Mouse (Mus musculus): ENCODE measurements around the gene Gm10720. TPM values are rescaled to one million over a fixed set of nuclear protein-coding genes. Genes with fewer than 3 reads are reported as not detected.
"Not testable (repeated sequence)": the region's sequence is repeated elsewhere in the genome, so short reads cannot be mapped to it uniquely, and the experiment has no call there.

The Gm10720 gene
- polyA plus RNA-seq, 1 experiment from 2014 or later: not detected

- not testable (repeated sequence) for ATAC-seq; H3K4me3 ChIP-seq (replicated peaks); H3K27me3 ChIP-seq (replicated peaks); H3K9me3 ChIP-seq; H3K36me3 ChIP-seq; H3K9ac ChIP-seq; H3K4me2 ChIP-seq (replicated peaks); H3K4me1 ChIP-seq (replicated peaks); H3K27ac ChIP-seq
- 63% methylated on average over 14 of the region's 16 CpGs for WGBS
Observed at GRCm38 (mm10) chr9:3029276-3030000, 14.0 kb downstream of the Gm10720 start.

- not testable (repeated sequence) for H3K9ac ChIP-seq; H3K36me3 ChIP-seq; H3K27me3 ChIP-seq (replicated peaks); H3K9me3 ChIP-seq; ATAC-seq; H3K4me3 ChIP-seq (replicated peaks); H3K4me1 ChIP-seq (replicated peaks); H3K27ac ChIP-seq; H3K4me2 ChIP-seq (replicated peaks)
- 64% methylated on average over 2 of the region's 10 CpGs for WGBS
Observed at GRCm38 (mm10) chr9:3030677-3031318, 15.3 kb downstream of the Gm10720 start.

- H3K4me1 ChIP-seq (replicated peaks); ATAC-seq; H3K4me3 ChIP-seq (replicated peaks); H3K9me3 ChIP-seq; H3K4me2 ChIP-seq (replicated peaks); H3K36me3 ChIP-seq; H3K27me3 ChIP-seq (replicated peaks); H3K9ac ChIP-seq; H3K27ac ChIP-seq: not testable (repeated sequence)
- WGBS: 47% methylated on average over 1 of the region's 8 CpGs
Observed at GRCm38 (mm10) chr9:3034299-3034698, 18.8 kb downstream of the Gm10720 start, which contains the start of gene Gm17535. Gm17535 (plus strand) TSS chr9:3034599.

- H3K27ac ChIP-seq; ATAC-seq; H3K4me1 ChIP-seq (replicated peaks); H3K27me3 ChIP-seq (replicated peaks); H3K9ac ChIP-seq; H3K4me3 ChIP-seq (replicated peaks); H3K36me3 ChIP-seq; H3K9me3 ChIP-seq; H3K4me2 ChIP-seq (replicated peaks): not testable (repeated sequence)
- 75% methylated on average over 8 of the region's 8 CpGs for WGBS
Observed at GRCm38 (mm10) chr9:3036577-3036976, 21.1 kb downstream of the Gm10720 start, which contains the start of gene Gm10715. Gm10715 (plus strand) TSS chr9:3036877.

GRCm38 (mm10) chr9:3038161-3038560, 22.7 kb downstream of the Gm10720 start:
- not testable (repeated sequence) for ATAC-seq; H3K4me3 ChIP-seq (replicated peaks)

More at GRCm38 (mm10) chr9:3038161-3038560, 22.7 kb downstream of the Gm10720 start:
- not testable (repeated sequence) for H3K9ac ChIP-seq; H3K27ac ChIP-seq; H3K4me1 ChIP-seq (replicated peaks); H3K27me3 ChIP-seq (replicated peaks); H3K4me2 ChIP-seq (replicated peaks); H3K9me3 ChIP-seq; H3K36me3 ChIP-seq
- WGBS: 66% methylated on average over 4 of the region's 4 CpGs

Other genes with a start within 250 kb of the Gm10720 start
- not detected in 2 replicates for gene Gm10722, start 14.7 kb upstream of the Gm10720 start, polyA plus RNA-seq (2015; fragmentation: Nextera tagmentation; extraction: Ambion mirVana)
- gene Gm11168, start 12.3 kb upstream of the Gm10720 start, polyA plus RNA-seq (2015; fragmentation: Nextera tagmentation; extraction: Ambion mirVana): not detected in 2 replicates
- gene Gm10721, start 2.5 kb upstream of the Gm10720 start, polyA plus RNA-seq (2015; fragmentation: Nextera tagmentation; extraction: Ambion mirVana): not detected in 2 replicates
- gene Gm10719, start 1.8 kb downstream of the Gm10720 start, polyA plus RNA-seq (2015; fragmentation: Nextera tagmentation; extraction: Ambion mirVana): 0.30 TPM in 1 of 2 replicates, not detected in the other
- 0.64 TPM in 1 of 2 replicates, not detected in the other for gene Gm10718, start 7.9 kb downstream of the Gm10720 start, polyA plus RNA-seq (2015; fragmentation: Nextera tagmentation; extraction: Ambion mirVana)
- gene Gm10717, start 9.8 kb downstream of the Gm10720 start, polyA plus RNA-seq (2015; fragmentation: Nextera tagmentation; extraction: Ambion mirVana): not detected in 2 replicates
- gene Gm17535, start 18.9 kb downstream of the Gm10720 start, polyA plus RNA-seq (2015; fragmentation: Nextera tagmentation; extraction: Ambion mirVana): not detected in 2 replicates
- not detected in 2 replicates for gene Gm10715, start 21.2 kb downstream of the Gm10720 start, polyA plus RNA-seq (2015; fragmentation: Nextera tagmentation; extraction: Ambion mirVana)